Comparison of ENCODE assay signal across 29 mouse cellular contexts in genomic region chr11:90978234-90978633, GRCm38 (mm10).
"Had no signal": no experiment of that assay in that cellular context is flagged by ENCODE, and none has a peak within 500 bp of the region (broad histone marks: within the 10 kb centered on the region; RNA-seq: fewer than 3 reads in every experiment).

No protein-coding gene starts in this region.

- DNase-seq: left cerebral cortex, postnatal 4 days; liver; liver, embryonic 13.5 days; liver, postnatal 0 days; lung, adult 18-20 months; lung, adult 2 months; lung, embryonic 14.5 days; lung, postnatal 10 days; lung, postnatal 14 days; lung, postnatal 36 days; lung, postnatal 4 days; midbrain, embryonic 14.5 days had no signal

- H3K4me2 ChIP-seq: limb, embryonic 12.5 days; limb, embryonic 13.5 days; limb, embryonic 15.5 days; liver, embryonic 11.5 days; liver, embryonic 12.5 days; liver, embryonic 13.5 days; liver, embryonic 15.5 days; lung, embryonic 14.5 days; lung, embryonic 15.5 days; midbrain, embryonic 11.5 days; midbrain, embryonic 12.5 days; midbrain, embryonic 13.5 days; midbrain, embryonic 15.5 days had no signal

- H3K36me3 ChIP-seq: limb, embryonic 10.5 days; limb, embryonic 12.5 days; limb, embryonic 13.5 days; limb, embryonic 15.5 days; liver, embryonic 12.5 days; liver, embryonic 13.5 days; liver, embryonic 15.5 days; lung, embryonic 15.5 days; midbrain, embryonic 10.5 days; midbrain, embryonic 12.5 days; midbrain, embryonic 13.5 days; midbrain, embryonic 15.5 days had no signal

- H3K9ac ChIP-seq: limb, embryonic 12.5 days; limb, embryonic 13.5 days; limb, embryonic 15.5 days; liver, embryonic 12.5 days; liver, embryonic 13.5 days; liver, embryonic 14.5 days; liver, embryonic 15.5 days; liver, postnatal 0 days; lung, embryonic 14.5 days; lung, embryonic 15.5 days; midbrain, embryonic 12.5 days; midbrain, embryonic 13.5 days; midbrain, embryonic 15.5 days had no signal

- H3K4me3 ChIP-seq: limb, embryonic 10.5 days; limb, embryonic 12.5 days; limb, embryonic 13.5 days; limb, embryonic 15.5 days; liver, embryonic 12.5 days; liver, embryonic 13.5 days; liver, embryonic 15.5 days; lung, embryonic 15.5 days; megakaryocyte, embryonic 14.5 days; midbrain, embryonic 10.5 days; midbrain, embryonic 12.5 days; midbrain, embryonic 13.5 days; midbrain, embryonic 15.5 days; myocyte had no signal

- H3K9me3 ChIP-seq: limb, embryonic 10.5 days; limb, embryonic 12.5 days; limb, embryonic 13.5 days; limb, embryonic 15.5 days; liver, embryonic 12.5 days; liver, embryonic 15.5 days; lung, embryonic 15.5 days; megakaryocyte, embryonic 14.5 days; midbrain, embryonic 10.5 days; midbrain, embryonic 12.5 days; midbrain, embryonic 13.5 days; midbrain, embryonic 15.5 days had no signal

- H3K4me1 ChIP-seq: limb, embryonic 10.5 days; limb, embryonic 12.5 days; limb, embryonic 13.5 days; limb, embryonic 15.5 days; liver, embryonic 12.5 days; liver, embryonic 13.5 days; liver, embryonic 15.5 days; lung, embryonic 15.5 days; megakaryocyte, embryonic 14.5 days; midbrain, embryonic 10.5 days; midbrain, embryonic 12.5 days; midbrain, embryonic 13.5 days; midbrain, embryonic 15.5 days had no signal

- H3K27ac ChIP-seq: limb, embryonic 10.5 days; limb, embryonic 12.5 days; limb, embryonic 13.5 days; limb, embryonic 15.5 days; liver, embryonic 12.5 days; liver, embryonic 13.5 days; liver, embryonic 14.5 days; liver, embryonic 15.5 days; lung, embryonic 15.5 days; macrophage; midbrain, embryonic 10.5 days; midbrain, embryonic 12.5 days; midbrain, embryonic 13.5 days; midbrain, embryonic 15.5 days had no signal

- H3K27me3 ChIP-seq: limb, embryonic 12.5 days; limb, embryonic 13.5 days; limb, embryonic 15.5 days; liver, embryonic 12.5 days; liver, embryonic 13.5 days; liver, embryonic 15.5 days; lung, embryonic 15.5 days; megakaryocyte, embryonic 14.5 days; midbrain, embryonic 12.5 days; midbrain, embryonic 13.5 days; midbrain, embryonic 15.5 days had no signal
